Mouse (Mus musculus): ENCODE results near the gene Macc1. TPM values are rescaled to one million over a fixed set of nuclear protein-coding genes. Genes with fewer than 3 reads are reported as not detected.

Gene Macc1
- polyA plus RNA-seq, 1 experiment from 2014 or later = 0.24 TPM

DNA sequence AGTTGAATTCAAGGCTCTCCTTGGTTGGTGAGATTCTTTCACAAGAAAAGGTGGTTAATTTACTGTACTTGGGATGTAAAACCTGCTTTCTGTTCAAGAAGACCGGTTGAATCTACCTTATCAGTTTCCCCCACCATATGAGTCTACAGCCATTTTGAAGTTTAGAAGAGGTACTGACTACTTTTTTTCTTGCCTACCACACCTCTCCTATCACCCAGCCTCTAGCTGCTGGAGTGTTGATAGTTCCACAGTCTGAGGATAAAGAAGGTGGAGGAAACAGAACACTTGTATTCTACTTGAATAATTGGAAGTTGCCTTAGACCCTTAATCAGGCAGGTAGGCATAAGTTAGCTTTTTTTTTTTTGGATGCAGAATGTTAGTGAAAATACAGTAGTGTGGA is 88.2 kb downstream of the Macc1 start:
- WGBS = 93% methylated on average over 1 of the region's 1 CpGs
- Histone ChIP-seq H3K27ac (no peak overlapping the region), H3K27me3 (ENCODE audit: insufficient read depth, poor library complexity, severe bottlenecking) (no peaks in the 10 kb centered on the region), H3K4me3 (no peak overlapping the region), H3K9me3 (no peaks in the 10 kb centered on the region), H3K36me3 (no peaks in the 10 kb centered on the region), H3K4me1 (replicated peaks) (no peaks in the 10 kb centered on the region)
- no peak for DNase-seq (ENCODE audit: low spot score)

DNA sequence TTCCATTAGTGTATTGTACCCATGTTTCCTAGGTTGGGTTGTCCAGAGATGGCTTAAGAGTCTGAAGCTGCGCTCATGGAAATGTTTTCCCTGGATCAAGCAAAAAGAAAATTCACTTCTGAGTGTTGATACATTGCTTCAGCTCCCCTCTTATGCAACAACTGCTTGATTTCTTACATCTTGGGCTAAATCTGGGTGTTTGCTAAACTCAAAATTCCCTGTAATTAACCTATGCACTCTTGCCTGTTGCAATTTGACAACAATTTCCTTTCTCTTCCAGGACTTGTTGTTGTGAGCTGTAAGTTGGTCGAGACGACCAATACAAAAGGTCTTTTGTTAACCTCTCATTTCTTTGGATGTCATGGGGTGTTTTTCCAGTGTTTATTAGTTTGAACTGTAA is 88.7 kb downstream of the Macc1 start:
- no peaks in the 10 kb centered on the region for H3K27me3 ChIP-seq (ENCODE audit: insufficient read depth, poor library complexity, severe bottlenecking)
- DNase-seq (ENCODE audit: low spot score) = no peak
- H3K9me3 ChIP-seq = no peaks in the 10 kb centered on the region
- no peak overlapping the region for H3K27ac ChIP-seq
- WGBS = 46% methylated on average over 3 of the region's 3 CpGs
- no peaks in the 10 kb centered on the region for H3K4me1 ChIP-seq (replicated peaks)
- no peak overlapping the region for H3K4me3 ChIP-seq
- H3K36me3 ChIP-seq = no peaks in the 10 kb centered on the region

DNA sequence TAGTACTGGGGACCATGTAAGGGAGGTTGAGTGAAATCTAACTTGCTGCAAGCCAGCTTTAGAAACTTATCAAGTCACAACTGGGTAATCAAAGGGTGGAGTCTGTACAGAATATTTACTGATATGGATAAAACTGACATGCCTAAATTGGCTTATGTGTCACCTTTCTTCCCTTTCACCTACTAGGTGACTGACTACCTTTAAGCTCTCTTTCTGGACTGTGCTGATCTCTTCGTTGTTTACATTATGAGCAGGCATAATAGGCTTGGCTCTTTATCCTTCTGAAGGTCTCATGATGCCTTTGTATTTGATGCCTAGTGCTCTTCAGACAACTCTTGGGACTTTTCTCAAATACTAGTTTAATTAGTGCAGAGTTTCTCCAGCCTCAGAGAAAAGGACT is 90.7 kb downstream of the Macc1 start:
- no peaks in the 10 kb centered on the region for H3K4me1 ChIP-seq (replicated peaks)
- no peak overlapping the region for H3K4me3 ChIP-seq
- no peak for DNase-seq (ENCODE audit: low spot score)
- 88% methylated on average over 1 of the region's 1 CpGs for WGBS
- H3K27ac ChIP-seq = no peak overlapping the region
- H3K27me3 ChIP-seq (ENCODE audit: insufficient read depth, poor library complexity, severe bottlenecking) = no peaks in the 10 kb centered on the region
- no peaks in the 10 kb centered on the region; the same call in 1 of the 2 replicates for H3K9me3 ChIP-seq
- H3K36me3 ChIP-seq = no peaks in the 10 kb centered on the region

DNA sequence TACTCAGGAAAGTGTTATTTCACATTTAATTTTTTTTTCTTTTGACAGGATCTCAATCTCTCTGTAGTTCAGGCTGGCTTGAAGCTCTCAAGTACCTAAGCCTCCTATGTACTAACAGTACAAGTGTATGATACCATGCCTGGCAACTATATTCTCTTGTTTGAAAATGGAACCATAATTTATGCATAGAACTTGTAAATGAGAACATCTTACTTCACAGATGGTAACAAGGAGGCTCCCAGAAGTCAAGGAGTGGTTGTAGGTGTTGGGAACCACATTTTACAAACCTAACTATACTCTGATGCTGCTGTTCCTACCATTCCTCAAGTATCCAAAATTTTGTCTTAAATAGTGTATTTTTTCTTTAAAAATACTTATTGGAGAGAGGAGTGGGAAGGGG is 96.5 kb downstream of the Macc1 start:
- no peak for DNase-seq (ENCODE audit: low spot score)
- no peaks in the 10 kb centered on the region for H3K27me3 ChIP-seq (ENCODE audit: insufficient read depth, poor library complexity, severe bottlenecking)
- no peaks in the 10 kb centered on the region; the same call in 1 of the 2 replicates for H3K9me3 ChIP-seq
- H3K4me1 ChIP-seq (replicated peaks) = no peaks in the 10 kb centered on the region
- H3K36me3 ChIP-seq = no peaks in the 10 kb centered on the region
- H3K4me3 ChIP-seq = no peak overlapping the region
- no peak overlapping the region for H3K27ac ChIP-seq

DNA sequence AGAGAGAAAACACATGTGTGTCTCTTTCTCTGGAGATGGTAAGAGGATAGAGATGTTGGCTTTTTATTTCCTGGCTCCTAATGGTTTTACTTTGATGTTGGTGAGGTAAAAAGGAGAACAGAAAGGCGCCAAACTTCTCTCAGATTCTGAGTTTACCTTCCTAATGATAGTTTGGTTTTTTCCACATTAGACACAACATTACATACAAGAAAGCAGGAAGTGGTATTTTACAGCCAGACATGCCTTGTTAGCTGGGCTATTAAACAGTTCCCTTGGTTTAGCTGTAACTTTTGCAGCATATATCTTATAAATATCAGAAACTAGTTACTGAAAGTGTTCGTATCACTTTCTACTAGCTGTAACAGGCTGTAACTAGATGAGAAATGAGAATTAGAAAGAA is 96.9 kb downstream of the Macc1 start:
- Histone ChIP-seq H3K27ac (no peak overlapping the region), H3K27me3 (ENCODE audit: insufficient read depth, poor library complexity, severe bottlenecking) (no peaks in the 10 kb centered on the region), H3K36me3 (no peaks in the 10 kb centered on the region), H3K9me3 (no peaks in the 10 kb centered on the region; the same call in 1 of the 2 replicates), H3K4me3 (no peak overlapping the region), H3K4me1 (replicated peaks) (no peaks in the 10 kb centered on the region)
- DNase-seq (ENCODE audit: low spot score) = no peak
- WGBS = 90% methylated on average over 2 of the region's 2 CpGs

DNA sequence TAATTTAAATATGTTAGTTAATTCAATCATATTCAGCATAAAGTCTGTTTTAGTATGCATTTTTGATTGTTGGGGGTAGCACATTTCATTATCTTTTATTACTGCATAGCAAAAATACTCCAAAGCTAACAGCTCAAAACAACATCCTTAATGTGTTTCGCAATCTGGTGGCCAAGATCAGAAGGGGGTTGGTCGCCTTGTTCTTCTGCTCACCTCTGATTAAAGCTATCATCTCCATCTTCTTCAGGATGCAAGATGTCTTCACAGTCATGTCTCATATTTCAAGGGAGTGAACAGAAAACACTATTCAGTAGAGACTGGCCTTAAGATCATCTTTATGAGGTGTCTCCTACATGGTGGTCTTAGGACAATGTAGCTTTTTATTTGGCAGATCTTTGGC is 97.9 kb downstream of the Macc1 start:
- Histone ChIP-seq H3K4me3 (no peak overlapping the region), H3K27ac (no peak overlapping the region), H3K27me3 (ENCODE audit: insufficient read depth, poor library complexity, severe bottlenecking) (no peaks in the 10 kb centered on the region), H3K9me3 (no peaks in the 10 kb centered on the region; the same call in 1 of the 2 replicates), H3K36me3 (no peaks in the 10 kb centered on the region), H3K4me1 (replicated peaks) (no peaks in the 10 kb centered on the region)
- DNase-seq (ENCODE audit: low spot score) = no peak
- 82% methylated on average over 2 of the region's 2 CpGs for whole genome bisulfite sequencing

DNA sequence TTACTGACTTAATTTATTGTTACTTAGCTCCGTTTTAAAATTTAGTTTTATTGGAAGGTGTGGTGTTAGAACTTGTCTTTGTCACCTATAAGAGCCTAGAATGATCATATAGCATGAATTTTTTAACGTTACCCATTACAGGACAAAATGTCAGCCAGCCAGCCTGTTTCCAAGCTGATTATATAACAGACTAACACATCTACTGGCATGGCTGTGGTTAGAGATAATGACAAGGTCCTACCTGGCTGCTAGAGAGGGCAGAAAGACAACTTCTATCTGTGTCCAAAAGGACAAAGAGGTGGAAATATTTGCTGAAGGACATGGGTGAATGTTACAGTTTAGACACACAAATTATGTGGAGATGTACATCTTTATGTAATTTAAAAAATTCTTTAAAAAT is 101.8 kb downstream of the Macc1 start:
- Histone ChIP-seq H3K27ac (no peak overlapping the region), H3K9me3 (no peaks in the 10 kb centered on the region), H3K36me3 (no peaks in the 10 kb centered on the region), H3K27me3 (ENCODE audit: insufficient read depth, poor library complexity, severe bottlenecking) (no peaks in the 10 kb centered on the region), H3K4me3 (no peak overlapping the region), H3K4me1 (replicated peaks) (no peaks in the 10 kb centered on the region)
- no peak for DNase-seq (ENCODE audit: low spot score)
- WGBS = 89% methylated on average over 2 of the region's 2 CpGs

DNA sequence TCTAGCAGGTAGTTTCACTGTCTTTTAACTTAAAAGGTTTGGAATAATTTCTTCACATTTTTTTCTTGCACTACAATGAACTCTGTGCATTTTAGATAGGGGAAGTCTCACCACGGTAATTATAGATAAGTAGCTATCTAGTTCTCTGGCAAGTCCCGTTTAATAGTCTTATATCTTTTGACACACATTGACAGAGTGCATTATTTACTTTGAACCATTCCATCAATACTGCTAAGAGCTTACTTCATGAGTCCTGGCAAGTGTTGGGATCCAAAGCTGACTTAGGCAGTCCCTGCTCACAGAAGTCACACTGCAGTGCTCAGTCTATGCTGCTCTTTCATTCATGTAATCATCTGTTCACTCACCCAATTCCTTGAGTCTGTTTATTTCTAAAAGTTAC is 111.7 kb downstream of the Macc1 start:
- 86% methylated on average over 2 of the region's 2 CpGs for WGBS
- Histone ChIP-seq H3K4me3 (no peak overlapping the region), H3K9me3 (no peaks in the 10 kb centered on the region), H3K27ac (no peak overlapping the region), H3K4me1 (replicated peaks) (no peaks in the 10 kb centered on the region), H3K36me3 (no peaks in the 10 kb centered on the region), H3K27me3 (ENCODE audit: insufficient read depth, poor library complexity, severe bottlenecking) (no peaks in the 10 kb centered on the region)
- no peak for DNase-seq (ENCODE audit: low spot score)

DNA sequence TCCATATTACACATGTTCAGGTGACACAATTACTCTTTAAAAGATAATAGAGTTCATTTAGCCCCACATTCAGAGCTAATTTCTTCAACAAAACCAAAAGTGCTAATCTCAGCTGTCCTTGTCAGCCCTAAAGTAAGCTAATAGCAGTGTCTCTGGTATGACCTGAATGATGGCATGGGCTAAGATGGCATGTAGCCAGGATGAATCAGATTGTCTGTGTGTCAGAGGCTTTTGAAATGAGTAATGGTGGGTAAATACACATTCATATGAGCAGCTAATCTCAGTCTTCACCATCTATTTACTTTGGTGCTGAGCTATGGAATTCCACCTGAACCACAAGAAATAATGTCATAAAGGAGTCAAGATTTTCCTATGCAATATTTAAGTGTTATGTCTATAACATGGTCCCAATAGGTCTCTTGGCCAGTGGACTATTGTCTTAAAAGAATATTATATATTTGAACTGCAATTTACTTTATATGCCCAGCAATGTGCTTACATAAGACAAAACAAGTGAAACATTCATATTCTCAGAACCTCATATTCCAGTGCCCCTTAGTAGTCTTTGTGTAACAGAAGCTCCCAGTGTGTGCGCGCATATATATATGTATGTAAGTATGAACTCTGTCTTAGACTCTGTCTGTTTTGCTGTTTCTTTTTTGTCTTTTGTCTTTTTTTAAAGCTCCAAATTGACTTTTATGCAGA is 112.3 kb downstream of the Macc1 start:
- no peak overlapping the region for H3K27ac ChIP-seq
- DNase-seq (ENCODE audit: low spot score) = no peak
- H3K4me3 ChIP-seq = no peak overlapping the region
- no peaks in the 10 kb centered on the region for H3K36me3 ChIP-seq
- H3K9me3 ChIP-seq = no peaks in the 10 kb centered on the region
- H3K4me1 ChIP-seq (replicated peaks) = no peaks in the 10 kb centered on the region
- H3K27me3 ChIP-seq (ENCODE audit: insufficient read depth, poor library complexity, severe bottlenecking) = no peaks in the 10 kb centered on the region
- whole genome bisulfite sequencing = 97% methylated on average over 2 of the region's 2 CpGs

DNA sequence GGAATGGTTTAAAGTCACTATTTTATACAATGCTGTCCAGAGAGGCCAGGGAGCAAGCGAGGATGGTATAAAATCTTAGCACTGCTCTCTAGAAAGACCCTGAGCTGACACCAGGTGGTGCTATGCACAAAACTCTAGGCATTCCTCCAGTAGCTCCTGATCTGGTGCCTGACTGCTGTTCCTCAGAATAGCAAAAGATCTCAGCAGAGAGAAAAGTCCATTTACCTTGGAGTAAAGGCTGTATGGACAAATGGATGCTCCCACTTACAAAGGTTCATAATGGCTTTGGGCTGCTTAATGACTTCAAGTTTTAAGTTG is 112.8 kb downstream of the Macc1 start:
- Histone ChIP-seq H3K36me3 (no peaks in the 10 kb centered on the region), H3K27ac (no peak overlapping the region), H3K4me3 (no peak overlapping the region), H3K9me3 (no peaks in the 10 kb centered on the region), H3K4me1 (replicated peaks) (no peaks in the 10 kb centered on the region), H3K27me3 (ENCODE audit: insufficient read depth, poor library complexity, severe bottlenecking) (no peaks in the 10 kb centered on the region)
- 64% methylated on average over 1 of the region's 1 CpGs for WGBS
- peak; percentile 38 for DNase-seq (ENCODE audit: low spot score)

DNA sequence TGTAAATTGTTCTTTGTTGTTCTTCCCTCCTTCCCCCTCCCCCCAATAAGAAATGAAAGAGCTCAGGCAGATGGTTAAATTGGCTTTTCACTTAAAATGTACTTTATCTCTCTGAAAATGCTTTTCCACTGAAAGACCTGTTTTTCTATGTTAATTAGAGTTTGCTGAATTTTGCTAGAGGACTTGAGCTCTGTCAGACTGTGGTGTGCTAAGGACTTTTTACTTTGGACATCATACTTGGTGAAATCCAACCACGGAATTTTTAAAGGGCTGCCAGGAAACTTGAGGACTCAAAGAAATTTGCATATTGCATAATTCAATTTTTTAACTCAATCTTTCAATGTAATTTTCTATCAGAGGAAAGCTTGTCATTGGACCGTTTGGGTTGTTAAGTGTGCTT is 126.7 kb downstream of the Macc1 start:
- Histone ChIP-seq H3K4me3 (no peak overlapping the region), H3K27me3 (ENCODE audit: insufficient read depth, poor library complexity, severe bottlenecking) (no peaks in the 10 kb centered on the region), H3K27ac (no peak overlapping the region), H3K9me3 (no peaks in the 10 kb centered on the region), H3K4me1 (replicated peaks) (no peaks in the 10 kb centered on the region), H3K36me3 (no peaks in the 10 kb centered on the region)
- DNase-seq (ENCODE audit: low spot score) = no peak
- WGBS = 77% methylated on average over 2 of the region's 2 CpGs

DNA sequence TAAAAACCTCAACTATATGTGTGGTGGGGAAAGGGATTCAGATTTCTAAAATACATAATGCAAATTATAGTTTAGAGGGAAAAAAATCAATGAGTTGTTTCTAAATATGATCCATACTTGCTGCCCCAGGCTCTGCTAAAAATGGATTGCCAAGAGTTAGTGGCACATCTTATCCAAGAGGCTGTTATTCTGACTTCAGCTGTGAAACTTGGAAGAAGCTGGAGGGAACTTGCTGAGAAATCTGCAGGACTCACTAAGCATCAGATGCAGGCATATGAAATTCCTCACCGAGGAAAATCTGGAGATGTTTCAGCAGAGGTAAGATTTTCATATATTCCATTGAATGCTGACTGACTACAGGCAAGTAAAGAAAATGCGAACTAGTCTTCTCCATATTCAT is 136.0 kb downstream of the Macc1 start:
- no peak overlapping the region for H3K4me3 ChIP-seq
- no peaks in the 10 kb centered on the region for H3K27me3 ChIP-seq (ENCODE audit: insufficient read depth, poor library complexity, severe bottlenecking)
- H3K4me1 ChIP-seq (replicated peaks) = no peaks in the 10 kb centered on the region
- 91% methylated on average over 2 of the region's 2 CpGs for WGBS
- no peak overlapping the region for H3K27ac ChIP-seq
- H3K9me3 ChIP-seq = no peaks in the 10 kb centered on the region
- no peak for DNase-seq (ENCODE audit: low spot score)
- no peaks in the 10 kb centered on the region for H3K36me3 ChIP-seq

DNA sequence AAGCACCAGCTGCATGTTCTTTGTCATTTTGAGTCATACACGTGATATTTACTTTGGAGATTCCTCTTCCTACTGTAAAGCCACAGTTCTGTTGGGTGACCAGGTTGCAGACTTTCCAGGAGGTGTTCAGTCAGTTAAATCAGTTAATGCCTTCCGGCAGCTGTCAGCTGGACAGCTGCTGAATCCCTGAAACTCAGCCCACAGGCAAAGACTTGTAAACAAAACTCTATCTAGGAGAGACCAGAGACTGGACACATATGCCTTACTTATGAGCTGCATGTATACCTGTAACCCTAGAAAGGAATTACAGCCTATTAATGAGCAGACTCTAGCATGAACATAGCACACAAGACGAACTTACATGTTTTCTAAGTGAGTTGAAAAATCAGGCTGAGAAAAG is 137.2 kb downstream of the Macc1 start:
- no peak for DNase-seq (ENCODE audit: low spot score)
- Histone ChIP-seq H3K4me3 (no peak overlapping the region), H3K9me3 (no peaks in the 10 kb centered on the region), H3K36me3 (no peaks in the 10 kb centered on the region), H3K27ac (no peak overlapping the region), H3K27me3 (ENCODE audit: insufficient read depth, poor library complexity, severe bottlenecking) (no peaks in the 10 kb centered on the region), H3K4me1 (replicated peaks) (no peaks in the 10 kb centered on the region)
- WGBS = 74% methylated on average over 3 of the region's 3 CpGs

DNA sequence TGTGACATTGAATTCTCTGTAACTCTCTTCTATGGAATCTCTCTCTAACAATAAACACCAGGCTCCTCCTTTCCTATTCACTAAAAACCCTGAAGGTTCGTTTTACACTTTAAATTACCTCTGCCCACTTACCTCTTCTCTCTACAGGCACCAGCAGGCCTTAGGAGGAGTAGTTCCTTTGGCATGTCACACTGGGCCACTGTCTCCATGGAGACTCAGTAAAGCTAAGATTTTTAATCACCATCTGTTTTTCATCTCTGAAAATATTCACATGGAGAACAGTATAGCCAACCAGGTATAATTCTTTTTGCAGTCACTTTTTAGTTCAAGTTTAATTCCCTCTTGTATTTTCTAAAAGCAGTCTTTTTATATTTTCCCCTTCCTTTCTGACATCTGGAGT is 140.0 kb downstream of the Macc1 start:
- no peak for DNase-seq (ENCODE audit: low spot score)

More for the DNA sequence above, 140.0 kb downstream of the Macc1 start:
- WGBS = 31% methylated on average over 1 of the region's 1 CpGs
- no peak overlapping the region for H3K27ac ChIP-seq
- H3K36me3 ChIP-seq = no peaks in the 10 kb centered on the region
- H3K4me1 ChIP-seq (replicated peaks) = no peaks in the 10 kb centered on the region
- no peak overlapping the region for H3K4me3 ChIP-seq
- no peaks in the 10 kb centered on the region for H3K27me3 ChIP-seq (ENCODE audit: insufficient read depth, poor library complexity, severe bottlenecking)
- no peaks in the 10 kb centered on the region for H3K9me3 ChIP-seq
